Mouse (Mus musculus): ENCODE results near the gene Vmn2r41. TPM values are rescaled to one million over a fixed set of nuclear protein-coding genes. Genes with fewer than 3 reads are reported as not detected.
"Not testable (repeated sequence)": the region's sequence is repeated elsewhere in the genome, so short reads cannot be mapped to it uniquely, and the experiment has no call there.

Vmn2r41 gene
- not detected in 2 replicates for polyA plus RNA-seq (2014; fragmentation: Nextera tagmentation; extraction: Ambion mirVana)

DNA sequence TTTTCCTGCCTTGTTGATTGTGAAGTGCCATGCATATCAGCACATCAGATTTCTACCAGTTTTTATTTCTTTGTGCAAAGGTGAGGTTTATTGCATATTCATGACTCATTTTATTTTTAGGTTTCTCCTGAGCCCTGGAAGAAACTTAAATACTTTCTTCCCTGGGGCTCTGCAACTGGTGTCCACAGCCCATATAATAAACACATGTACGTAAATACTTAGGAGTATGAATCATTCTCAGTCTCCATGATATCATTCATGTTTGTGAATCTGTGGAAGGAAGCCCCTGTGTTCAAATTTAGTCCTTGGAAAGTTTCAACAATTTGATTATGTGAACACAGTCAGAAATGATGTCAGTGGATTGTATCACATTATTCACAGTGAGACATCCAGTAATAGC is at the start of gene Vmn2r41:
Gene Vmn2r41, minus strand, starts transcription at position 101 of the 400 bp plus-strand sequence.
- WGBS = no CpG with 5 or more reads among the region's 1 CpGs
- not testable (repeated sequence) for H3K4me3 ChIP-seq (ENCODE audit: low read length); H3K9ac ChIP-seq (ENCODE audit: low read depth, low read length); H3K9me3 ChIP-seq (ENCODE audit: control insufficient read depth, low read length); H3K4me1 ChIP-seq (ENCODE audit: control insufficient read depth, insufficient read depth, low read length); H3K27ac ChIP-seq (ENCODE audit: low read depth, low read length); H3K27me3 ChIP-seq (ENCODE audit: control insufficient read depth, insufficient read depth, low read length); ATAC-seq (ENCODE audit: low FRiP score, low TSS enrichment); H3K36me3 ChIP-seq (ENCODE audit: control insufficient read depth, insufficient read depth, low read length); H3K4me2 ChIP-seq (replicated peaks; ENCODE audit: low read depth, low read length)

DNA sequence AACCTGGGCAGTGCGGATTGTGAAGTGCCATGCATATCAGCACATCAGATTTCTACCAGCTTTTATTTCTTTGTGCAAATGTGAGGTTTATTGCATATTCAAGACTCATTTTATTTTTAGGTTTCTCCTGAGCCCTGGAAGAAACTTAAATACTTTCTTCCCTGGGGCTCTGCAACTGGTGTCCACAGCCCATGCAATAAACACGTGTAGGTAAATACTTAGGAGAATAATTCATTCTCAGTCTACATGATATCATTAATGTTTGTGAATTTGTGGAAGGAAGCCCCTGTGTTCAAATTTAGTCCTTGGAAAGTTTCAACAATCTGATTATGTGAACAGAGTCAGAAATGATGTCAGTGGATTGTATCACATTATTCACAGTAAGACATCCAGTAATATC is 38.8 kb upstream of the Vmn2r41 start, which contains the start of gene Vmn2r42:
Gene Vmn2r42, minus strand, starts transcription at position 101 of the 400 bp plus-strand sequence.
- not testable (repeated sequence) for ATAC-seq (ENCODE audit: low FRiP score, low TSS enrichment); H3K27ac ChIP-seq (ENCODE audit: low read depth, low read length)
- no CpG with 5 or more reads among the region's 2 CpGs for WGBS

DNA sequence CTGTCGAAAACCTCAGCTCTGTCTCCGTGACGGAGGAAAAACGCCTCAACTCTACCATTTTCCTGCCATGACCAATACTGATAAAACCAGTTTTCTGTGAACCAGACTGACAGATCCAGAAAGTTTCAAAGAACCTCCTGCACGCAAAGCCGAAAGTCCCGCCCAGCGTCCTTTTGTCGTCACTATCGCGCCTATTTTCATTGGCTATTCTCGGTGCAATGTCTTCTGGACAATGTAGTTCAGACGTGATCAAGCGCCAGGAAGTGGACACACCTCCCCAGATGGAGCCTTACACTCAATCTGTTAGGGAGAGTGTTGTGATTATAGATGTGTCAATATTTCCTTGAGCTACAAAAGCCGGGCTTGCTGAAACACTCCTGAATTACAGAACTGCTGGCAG is 68.6 kb downstream of the Vmn2r41 start:
- H3K4me2 ChIP-seq (replicated peaks; ENCODE audit: low read depth, low read length); H3K9ac ChIP-seq (ENCODE audit: low read depth, low read length); H3K4me3 ChIP-seq (ENCODE audit: low read length); ATAC-seq (ENCODE audit: low FRiP score, low TSS enrichment); H3K9me3 ChIP-seq (ENCODE audit: control insufficient read depth, low read length); H3K27ac ChIP-seq (ENCODE audit: low read depth, low read length); H3K36me3 ChIP-seq (ENCODE audit: control insufficient read depth, insufficient read depth, low read length); H3K27me3 ChIP-seq (ENCODE audit: control insufficient read depth, insufficient read depth, low read length); H3K4me1 ChIP-seq (ENCODE audit: control insufficient read depth, insufficient read depth, low read length): not testable (repeated sequence)
- 37% methylated on average over 11 of the region's 15 CpGs for WGBS

More for the DNA sequence above, 38.8 kb upstream of the Vmn2r41 start, which contains the start of gene Vmn2r42:
- not testable (repeated sequence) for H3K4me2 ChIP-seq (replicated peaks; ENCODE audit: low read depth, low read length); H3K4me1 ChIP-seq (ENCODE audit: control insufficient read depth, insufficient read depth, low read length); H3K9ac ChIP-seq (ENCODE audit: low read depth, low read length); H3K4me3 ChIP-seq (ENCODE audit: low read length); H3K36me3 ChIP-seq (ENCODE audit: control insufficient read depth, insufficient read depth, low read length); H3K9me3 ChIP-seq (ENCODE audit: control insufficient read depth, low read length); H3K27me3 ChIP-seq (ENCODE audit: control insufficient read depth, insufficient read depth, low read length)

Other genes with a start within 250 kb of the Vmn2r41 start
- gene Vmn2r42, start 38.7 kb upstream of the Vmn2r41 start, polyA plus RNA-seq (2014; fragmentation: Nextera tagmentation; extraction: Ambion mirVana) = not detected in 2 replicates
- not detected in 2 replicates for gene Vmn2r43, start 98.9 kb upstream of the Vmn2r41 start, polyA plus RNA-seq (2014; fragmentation: Nextera tagmentation; extraction: Ambion mirVana)
- gene Vmn2r44, start 221.7 kb upstream of the Vmn2r41 start, polyA plus RNA-seq (2014; fragmentation: Nextera tagmentation; extraction: Ambion mirVana) = not detected in 2 replicates